9 mouse cellular contexts compared by ENCODE assay signal in the genomic region with DNA sequence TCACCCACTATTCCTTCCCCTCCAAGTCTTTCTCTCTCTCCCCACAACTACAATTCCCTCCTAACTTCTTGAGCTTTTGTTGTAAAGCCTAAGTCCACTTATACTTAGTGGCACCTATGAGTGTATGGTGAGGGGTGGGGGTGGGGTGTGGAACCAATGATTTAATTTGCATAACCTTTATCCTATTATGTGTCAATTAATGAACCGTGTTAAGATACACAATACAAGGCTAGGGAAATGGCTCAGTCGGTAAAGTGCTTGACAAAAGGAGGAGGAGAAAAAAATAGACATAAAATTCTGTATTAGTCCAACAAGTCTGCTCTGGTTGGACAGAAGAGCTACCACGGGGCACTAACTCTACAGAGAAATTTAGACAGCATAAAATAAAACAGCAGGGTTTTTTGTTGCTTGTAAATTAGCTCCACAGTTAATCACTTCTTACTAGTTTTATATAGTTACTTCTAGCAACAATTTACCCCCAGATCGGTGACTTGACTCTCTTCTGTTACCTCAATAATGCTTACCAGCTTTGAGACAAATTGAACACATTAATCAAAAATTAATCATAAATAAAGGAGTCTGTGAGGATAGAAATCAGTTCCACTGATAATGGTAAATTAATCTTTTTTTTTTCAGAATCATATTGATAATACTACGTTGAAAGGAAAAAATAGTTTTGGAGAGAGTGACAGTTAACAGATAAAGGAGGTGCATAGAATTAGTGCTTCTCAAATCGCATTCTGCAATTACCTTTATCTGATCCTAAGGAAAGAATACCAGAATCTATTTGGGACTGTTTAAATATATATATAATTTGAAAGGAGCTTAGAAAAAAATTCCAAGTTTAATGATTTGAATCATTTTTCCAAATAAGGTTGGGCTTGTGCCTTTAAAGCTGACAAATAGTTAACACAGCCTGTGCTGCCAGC. TPM values are rescaled to one million over a fixed set of nuclear protein-coding genes. Genes with fewer than 3 reads are reported as not detected.
DNase-seq lines count a peak whose midpoint lies in the region; ATAC-seq and TF ChIP-seq lines count a peak whose summit lies in the region.
"Had no signal": no experiment of that assay in that cellular context is flagged by ENCODE, and none has a peak within 500 bp of the region (broad histone marks: within the 10 kb centered on the region; RNA-seq: fewer than 3 reads in every experiment).

No protein-coding gene starts in this region.

- H3K9ac ChIP-seq in kidney, postnatal 0 days (ENCODE audit: low read depth, low read length), result no peak overlapping the region; the same call in 1 of the 2 replicates
- peak overlapping the region; percentile 40; the same call in 1 of the 2 replicates for H3K9ac ChIP-seq in embryonic facial prominence, embryonic 14.5 days (ENCODE audit: low read depth, low read length)
- H3K9ac ChIP-seq in intestine, postnatal 0 days (ENCODE audit: low read depth, low read length), result no peak overlapping the region
- H3K9ac ChIP-seq in neural tube, embryonic 13.5 days, result peak overlapping the region; percentile 61

- H3K4me3 ChIP-seq in kidney, postnatal 0 days (replicated peaks; ENCODE audit: low read depth, low read length), result peak overlapping the region; percentile 29
- H3K4me3 ChIP-seq in embryonic facial prominence, embryonic 14.5 days (ENCODE audit: low read depth, low read length), result peak overlapping the region; percentile 37
- peak overlapping the region; percentile 36 for H3K4me3 ChIP-seq in intestine, postnatal 0 days (ENCODE audit: low read depth, low read length)
- H3K4me3 ChIP-seq in neural tube, embryonic 13.5 days, result peak overlapping the region; percentile 33
- H3K4me3 ChIP-seq: myocyte had no signal

- H3K9me3 ChIP-seq in kidney, postnatal 0 days (replicated peaks; ENCODE audit: low read length), result no peaks in the 10 kb centered on the region
- no peaks in the 10 kb centered on the region for H3K9me3 ChIP-seq in embryonic facial prominence, embryonic 14.5 days (ENCODE audit: control insufficient read depth, low read length)
- no peaks in the 10 kb centered on the region for H3K9me3 ChIP-seq in intestine, postnatal 0 days (ENCODE audit: control insufficient read depth)
- no peaks in the 10 kb centered on the region for H3K9me3 ChIP-seq in neural tube, embryonic 13.5 days

- no peaks in the 10 kb centered on the region for H3K27me3 ChIP-seq in kidney, postnatal 0 days (ENCODE audit: insufficient read depth, low read length)
- no peaks in the 10 kb centered on the region for H3K27me3 ChIP-seq in embryonic facial prominence, embryonic 14.5 days (replicated peaks; ENCODE audit: control insufficient read depth, insufficient read depth, low read length)
- no peaks in the 10 kb centered on the region for H3K27me3 ChIP-seq in intestine, postnatal 0 days (replicated peaks; ENCODE audit: control insufficient read depth, insufficient read depth, low read length)
- no peaks in the 10 kb centered on the region for H3K27me3 ChIP-seq in neural tube, embryonic 13.5 days

- 57% methylated on average over 6 of the region's 6 CpGs for WGBS in kidney, postnatal 0 days
- WGBS in embryonic facial prominence, embryonic 14.5 days, result 58% methylated on average over 6 of the region's 6 CpGs
- 59% methylated on average over 6 of the region's 6 CpGs for WGBS in intestine, postnatal 0 days
- WGBS in neural tube, embryonic 13.5 days, result 25% methylated on average over 6 of the region's 6 CpGs

- intact Hi-C loops in gastrocnemius, postnatal 36 days (cut with DNase I), result no loop called here

- no peak for TF ChIP-seq CTCF in kidney, postnatal 0 days (IDR thresholded peaks at IDR 0.05; ENCODE audit: low read depth)
- no peak for TF ChIP-seq CTCF in intestine, postnatal 0 days (IDR thresholded peaks at IDR 0.05; ENCODE audit: low read depth)

- H3K4me2 ChIP-seq in kidney, postnatal 0 days (ENCODE audit: low read length), result peak overlapping the region; percentile 59
- peak overlapping the region; percentile 57 for H3K4me2 ChIP-seq in embryonic facial prominence, embryonic 14.5 days (ENCODE audit: low read depth, low read length)
- H3K4me2 ChIP-seq in intestine, postnatal 0 days (replicated peaks; ENCODE audit: low read depth), result peak overlapping the region; percentile 70
- peak overlapping the region; percentile 59 for H3K4me2 ChIP-seq in neural tube, embryonic 13.5 days

- no peaks in the 10 kb centered on the region for H3K36me3 ChIP-seq in kidney, postnatal 0 days (ENCODE audit: insufficient read depth, low read length)
- H3K36me3 ChIP-seq in embryonic facial prominence, embryonic 14.5 days (ENCODE audit: control insufficient read depth, insufficient read depth, low read length), result no peaks in the 10 kb centered on the region
- H3K36me3 ChIP-seq in intestine, postnatal 0 days (ENCODE audit: control insufficient read depth, insufficient read depth), result no peaks in the 10 kb centered on the region
- H3K36me3 ChIP-seq in neural tube, embryonic 13.5 days, result no peaks in the 10 kb centered on the region

- no peaks in the 10 kb centered on the region for H3K4me1 ChIP-seq in kidney, postnatal 0 days (replicated peaks; ENCODE audit: insufficient read depth, low read length)
- H3K4me1 ChIP-seq in embryonic facial prominence, embryonic 14.5 days (ENCODE audit: control insufficient read depth, insufficient read depth, low read length), result no peaks in the 10 kb centered on the region
- no peaks in the 10 kb centered on the region for H3K4me1 ChIP-seq in intestine, postnatal 0 days (replicated peaks; ENCODE audit: control insufficient read depth, insufficient read depth, low read length)
- peaks cover 16% of the 10 kb centered on the region for H3K4me1 ChIP-seq in neural tube, embryonic 13.5 days (replicated peaks)

- no peak for DNase-seq in kidney, postnatal 0 days (ENCODE audit: low spot score)
- DNase-seq in kidney, postnatal 10 days, result no peak
- no peak for DNase-seq in embryonic facial prominence, embryonic 14.5 days (ENCODE audit: low spot score)
- no peak for DNase-seq in thymus, adult 18-20 months
- no peak for DNase-seq in gastrocnemius, postnatal 36 days
- no peak for DNase-seq in T-cell, adult 2 months (ENCODE audit: low spot score)

- H3K27ac ChIP-seq in kidney, postnatal 0 days, result 0 out of 2 replicates have a peak overlapping the region, but pooled peaks have one; percentile 58
- H3K27ac ChIP-seq in embryonic facial prominence, embryonic 14.5 days (replicated peaks; ENCODE audit: low read depth, low read length), result no peak overlapping the region
- H3K27ac ChIP-seq in intestine, postnatal 0 days (ENCODE audit: low read depth, low read length), result no peak overlapping the region
- peak overlapping the region; percentile 68; the same call in 1 of the 2 replicates for H3K27ac ChIP-seq in neural tube, embryonic 13.5 days (replicated peaks)

- ATAC-seq in kidney, postnatal 0 days (replicated peaks; ENCODE audit: low FRiP score, low read depth), result no peak
- ATAC-seq in embryonic facial prominence, embryonic 14.5 days (ENCODE audit: low read depth), result no peak
- no peak for ATAC-seq in intestine, postnatal 0 days
- ATAC-seq in neural tube, embryonic 13.5 days (ENCODE audit: low read depth), result peak; percentile 83

RNA-seq across cellular contexts. Expression of a gene that starts 1.4 kb away (rescaled TPM):
- 5.3 and 5.8 TPM in 2 replicates for polyA plus RNA-seq in kidney, postnatal 0 days (2015; fragmentation: Nextera tagmentation; extraction: Ambion mirVana)
- 1.7 and 2.2 TPM in 2 replicates for polyA plus RNA-seq in embryonic facial prominence, embryonic 14.5 days (2014; fragmentation: Nextera tagmentation; extraction: Ambion mirVana)
- polyA plus RNA-seq in intestine, postnatal 0 days (2015; fragmentation: Nextera tagmentation; extraction: Ambion mirVana), result 2.8 and 3.3 TPM in 2 replicates
- 3.8 and 3.9 TPM in 2 replicates for polyA plus RNA-seq in neural tube, embryonic 13.5 days (2015; fragmentation: Nextera tagmentation; extraction: Ambion mirVana)
- 1 to 10 TPM; 6.0 to 7.1 TPM for total RNA-seq in gastrocnemius, postnatal 36 days (2021)
- polyA plus RNA-seq: myocyte had no signal

RNA-seq across cellular contexts. Expression of a gene that starts 48.6 kb away (rescaled TPM):
- not detected in 2 replicates for polyA plus RNA-seq in kidney, postnatal 0 days (2015; fragmentation: Nextera tagmentation; extraction: Ambion mirVana)
- polyA plus RNA-seq in embryonic facial prominence, embryonic 14.5 days (2014; fragmentation: Nextera tagmentation; extraction: Ambion mirVana), result not detected in 2 replicates
- not detected in 2 replicates for polyA plus RNA-seq in intestine, postnatal 0 days (2015; fragmentation: Nextera tagmentation; extraction: Ambion mirVana)
- not detected in 2 replicates for polyA plus RNA-seq in neural tube, embryonic 13.5 days (2015; fragmentation: Nextera tagmentation; extraction: Ambion mirVana)
- not detected for total RNA-seq in gastrocnemius, postnatal 36 days (2021)
- polyA plus RNA-seq: myocyte had no signal

Comparison
In these comparisons a context has a peak if more than half of its experiments do, and no peak if none do; other contexts are left out.
1. H3K27ac ChIP-seq: peak in kidney, postnatal 0 days (single experiment) and neural tube, embryonic 13.5 days (single experiment); none in embryonic facial prominence, embryonic 14.5 days (single experiment) and intestine, postnatal 0 days (single experiment).
2. H3K9ac ChIP-seq: peak in embryonic facial prominence, embryonic 14.5 days (single experiment) and neural tube, embryonic 13.5 days (single experiment); none in kidney, postnatal 0 days (single experiment) and intestine, postnatal 0 days (single experiment).
3. Peak in every context shown above with its lines, with median percentiles within 50 percentile points of each other: H3K4me2 ChIP-seq and H3K4me3 ChIP-seq.